8 mouse cellular contexts compared by ENCODE assay signal in genomic region chr10:13500473-13500872, GRCm38 (mm10). TPM values are rescaled to one million over a fixed set of nuclear protein-coding genes. Genes with fewer than 3 reads are reported as not detected.
DNase-seq lines count a peak whose midpoint lies in the region; ATAC-seq and TF ChIP-seq lines count a peak whose summit lies in the region.

No protein-coding gene starts in this region.

- H3K79me2 ChIP-seq in CH12.LX (replicated peaks; ENCODE audit: control insufficient read depth, extremely low read depth, insufficient read depth, poor library complexity, severe bottlenecking): no peaks in the 10 kb centered on the region

- H3K9me3 ChIP-seq in erythroblast, embryonic 14.5 days (ENCODE audit: control insufficient read depth, low read length): no peaks in the 10 kb centered on the region
- H3K9me3 ChIP-seq in CH12.LX (replicated peaks; ENCODE audit: low read length): no peaks in the 10 kb centered on the region
- no peaks in the 10 kb centered on the region for H3K9me3 ChIP-seq in forebrain, embryonic 16.5 days (ENCODE audit: control insufficient read depth, low read length)
- H3K9me3 ChIP-seq in liver, embryonic 11.5 days (ENCODE audit: control insufficient read depth, low read length): no peaks in the 10 kb centered on the region
- H3K9me3 ChIP-seq in neural tube, embryonic 15.5 days (replicated peaks): no peaks in the 10 kb centered on the region

- TF ChIP-seq EP300 in CH12.LX (IDR thresholded peaks at IDR 0.05; ENCODE audit: low read length): no peak

- intact Hi-C loops in left cerebral cortex, postnatal 10 days (cut with DNase I): no loop called here

- no peak for TF ChIP-seq RAD21 in CH12.LX (IDR thresholded peaks at IDR 0.05; ENCODE audit: low read depth, low read length)

- H3K9ac ChIP-seq in CH12.LX (ENCODE audit: insufficient read depth, low read depth): peak overlapping the region; percentile 50
- H3K9ac ChIP-seq in forebrain, embryonic 16.5 days (replicated peaks; ENCODE audit: low read depth, low read length): peak overlapping the region; percentile 69
- H3K9ac ChIP-seq in liver, embryonic 11.5 days (ENCODE audit: low read depth, low read length): peak overlapping the region; percentile 80
- peak overlapping the region; percentile 71; the same call in 1 of the 2 replicates for H3K9ac ChIP-seq in neural tube, embryonic 15.5 days (replicated peaks)

- ATAC-seq in erythroblast, adult 5-6 weeks (replicated peaks; ENCODE audit: low FRiP score, poor library complexity, severe bottlenecking): no peak
- no peak for ATAC-seq in forebrain, embryonic 16.5 days
- ATAC-seq in liver, embryonic 11.5 days (replicated peaks; ENCODE audit: low FRiP score): no peak
- ATAC-seq in neural tube, embryonic 15.5 days (ENCODE audit: low FRiP score): 0 out of 2 replicates have a peak, but pooled peaks have one; percentile 9

- DNase-seq in CH12.LX (ENCODE audit: extremely low read depth): no peak
- DNase-seq in liver, embryonic 11.5 days (ENCODE audit: low spot score): no peak
- no peak for DNase-seq in left cerebral cortex, postnatal 10 days (ENCODE audit: extremely low spot score in 1 of 2, low spot score in 2 of 2)
- no peak for DNase-seq in urinary bladder, postnatal 4 days (ENCODE audit: low spot score in 2 of 2)

- WGBS in forebrain, embryonic 16.5 days: 53% methylated on average over 9 of the region's 9 CpGs
- WGBS in liver, embryonic 11.5 days: 38% methylated on average over 9 of the region's 9 CpGs
- WGBS in neural tube, embryonic 15.5 days: 48% methylated on average over 9 of the region's 9 CpGs

- peaks cover 41% of the 10 kb centered on the region for H3K4me1 ChIP-seq in erythroblast, embryonic 14.5 days (ENCODE audit: control insufficient read depth)
- H3K4me1 ChIP-seq in CH12.LX (ENCODE audit: control insufficient read depth in 1 of 2, insufficient read depth in 2 of 2): peaks cover 0 to 21% of the 10 kb centered on the region in 2 experiments; a peak in 2 of 4 replicates
- H3K4me1 ChIP-seq in forebrain, embryonic 16.5 days (replicated peaks; ENCODE audit: control insufficient read depth, insufficient read depth, low read length): peaks cover 4% of the 10 kb centered on the region; the same call in 1 of the 2 replicates
- H3K4me1 ChIP-seq in liver, embryonic 11.5 days (replicated peaks; ENCODE audit: control insufficient read depth, insufficient read depth, low read length): peaks cover 8% of the 10 kb centered on the region
- peaks cover 17% of the 10 kb centered on the region for H3K4me1 ChIP-seq in neural tube, embryonic 15.5 days

- H3K36me3 ChIP-seq in erythroblast, embryonic 14.5 days (ENCODE audit: control insufficient read depth): peaks cover 26% of the 10 kb centered on the region
- peaks cover 7 to 25% of the 10 kb centered on the region in 2 experiments for H3K36me3 ChIP-seq in CH12.LX (replicated peaks in 1 of 2; ENCODE audit: control insufficient read depth in 1 of 2, insufficient read depth in 1 of 2, low read length in 1 of 2)
- H3K36me3 ChIP-seq in forebrain, embryonic 16.5 days (ENCODE audit: control insufficient read depth, insufficient read depth): no peaks in the 10 kb centered on the region
- H3K36me3 ChIP-seq in liver, embryonic 11.5 days (ENCODE audit: control insufficient read depth, insufficient read depth, low read length): peaks cover 4% of the 10 kb centered on the region; the same call in 1 of the 2 replicates
- peaks cover 8% of the 10 kb centered on the region for H3K36me3 ChIP-seq in neural tube, embryonic 15.5 days

- peak overlapping the region; percentile 87 for H3K4me2 ChIP-seq in CH12.LX (ENCODE audit: insufficient read depth, low read depth, poor library complexity, severe bottlenecking)
- H3K4me2 ChIP-seq in forebrain, embryonic 16.5 days (ENCODE audit: low read length): peak overlapping the region; percentile 62
- peak overlapping the region; percentile 79 for H3K4me2 ChIP-seq in liver, embryonic 11.5 days
- H3K4me2 ChIP-seq in neural tube, embryonic 15.5 days: peak overlapping the region; percentile 74

- no peak overlapping the region for H3K27ac ChIP-seq in CH12.LX (ENCODE audit: insufficient read depth, low read depth)
- H3K27ac ChIP-seq in forebrain, embryonic 16.5 days (ENCODE audit: low read length): no peak overlapping the region
- peak overlapping the region; percentile 32; the same call in 1 of the 2 replicates for H3K27ac ChIP-seq in liver, embryonic 11.5 days (ENCODE audit: low read depth, low read length)
- no peak overlapping the region for H3K27ac ChIP-seq in neural tube, embryonic 15.5 days (replicated peaks)

- no peak for TF ChIP-seq POLR2A in CH12.LX (IDR thresholded peaks at IDR 0.05; ENCODE audit: low read depth, low read length)

- TF ChIP-seq CTCF in CH12.LX (conservative IDR thresholded peaks at IDR 0.05 in 1 of 2, IDR thresholded peaks at IDR 0.05 in 1 of 2; ENCODE audit: low read depth in 2 of 2, low read length in 2 of 2): no peak

- no peaks in the 10 kb centered on the region for H3K27me3 ChIP-seq in erythroblast, embryonic 14.5 days (ENCODE audit: control insufficient read depth)
- H3K27me3 ChIP-seq in CH12.LX (replicated peaks): no peaks in the 10 kb centered on the region
- no peaks in the 10 kb centered on the region for H3K27me3 ChIP-seq in forebrain, embryonic 16.5 days (replicated peaks; ENCODE audit: control insufficient read depth, insufficient read depth, low read length)
- H3K27me3 ChIP-seq in liver, embryonic 11.5 days (replicated peaks; ENCODE audit: control insufficient read depth, insufficient read depth, low read length): no peaks in the 10 kb centered on the region
- 0 out of 2 replicates have a peak, but pooled peaks cover 2% of the 10 kb centered on the region for H3K27me3 ChIP-seq in neural tube, embryonic 15.5 days (replicated peaks)

- dilution Hi-C loops in CH12.LX (cut with MboI; ENCODE audit: extremely low pct_ligation_motif_present, extremely low pct_unique_long_range_greater_than_20kb, low sequenced_read_pairs): no loop called here

- in situ Hi-C loops in CH12.LX (cut with MboI; ENCODE audit: low pct_ligation_motif_present, low pct_unique_long_range_greater_than_20kb, low sequenced_read_pairs): no loop called here

- H3K4me3 ChIP-seq in erythroblast, embryonic 14.5 days (replicated peaks): peak overlapping the region; percentile 68
- peak overlapping the region; percentile 63 to 78 (median 68) for H3K4me3 ChIP-seq in CH12.LX (replicated peaks in 1 of 3; ENCODE audit: low read depth in 2 of 3, low read length in 2 of 3, poor library complexity in 1 of 3)
- H3K4me3 ChIP-seq in forebrain, embryonic 16.5 days (replicated peaks; ENCODE audit: low read length): peak overlapping the region; percentile 59
- H3K4me3 ChIP-seq in liver, embryonic 11.5 days (ENCODE audit: low read depth, low read length): peak overlapping the region; percentile 69
- H3K4me3 ChIP-seq in neural tube, embryonic 15.5 days (replicated peaks): peak overlapping the region; percentile 62

RNA-seq across cellular contexts. Expression of gene Fuca2, which starts 1.1 kb away (rescaled TPM):
- polyA plus RNA-seq in erythroblast, embryonic 14.5 days (2012): 1.2 and 1.6 TPM in 2 replicates
- total RNA-seq in erythroblast, adult 5-6 weeks (2015; ENCODE audit: low replicate concordance): 22.2 and 62.3 TPM in 2 replicates
- 11.2 and 12.1 TPM in 2 replicates for total RNA-seq in erythroblast, adult 5-6 weeks (2017; ENCODE audit: low replicate concordance)
- 23.3 and 28.2 TPM in 2 replicates for total RNA-seq in CH12.LX (2012; rRNA removed)
- 36.4 and 37.5 TPM in 2 replicates for total RNA-seq in CH12.LX (2014; rRNA removed)
- polyA plus RNA-seq in CH12.LX (2012; ENCODE audit: insufficient read length, low read depth): 42.2 and 48.5 TPM in 2 replicates
- polyA plus RNA-seq in forebrain, embryonic 16.5 days (2015; fragmentation: Nextera tagmentation; extraction: Ambion mirVana): 22.4 and 33.1 TPM in 2 replicates
- polyA plus RNA-seq in liver, embryonic 11.5 days (2014; fragmentation: Nextera tagmentation; extraction: Ambion mirVana): 85.0 and 90.9 TPM in 2 replicates
- 49.3 and 55.8 TPM in 2 replicates for polyA plus RNA-seq in neural tube, embryonic 15.5 days (2015; fragmentation: Nextera tagmentation; extraction: Ambion mirVana)
- 10 to 100 TPM; 40.0 to 40.2 TPM for total RNA-seq in left cerebral cortex, postnatal 10 days (2021)

RNA-seq across cellular contexts. Expression of gene Phactr2, which starts 26.3 kb away (rescaled TPM):
- under 0.01 and 0.02 TPM in 2 replicates for polyA plus RNA-seq in erythroblast, embryonic 14.5 days (2012)
- total RNA-seq in erythroblast, adult 5-6 weeks (2015; ENCODE audit: low replicate concordance): 8.3 and 9.6 TPM in 2 replicates
- total RNA-seq in erythroblast, adult 5-6 weeks (2017; ENCODE audit: low replicate concordance): 5.2 and 9.3 TPM in 2 replicates
- 0.08 TPM in 2 replicates for total RNA-seq in CH12.LX (2012; rRNA removed)
- total RNA-seq in CH12.LX (2014; rRNA removed): 0.18 and 0.31 TPM in 2 replicates
- 0.49 and 0.89 TPM in 2 replicates for polyA plus RNA-seq in CH12.LX (2012; ENCODE audit: insufficient read length, low read depth)
- 8.1 and 9.4 TPM in 2 replicates for polyA plus RNA-seq in forebrain, embryonic 16.5 days (2015; fragmentation: Nextera tagmentation; extraction: Ambion mirVana)
- 18.0 and 19.3 TPM in 2 replicates for polyA plus RNA-seq in liver, embryonic 11.5 days (2014; fragmentation: Nextera tagmentation; extraction: Ambion mirVana)
- polyA plus RNA-seq in neural tube, embryonic 15.5 days (2015; fragmentation: Nextera tagmentation; extraction: Ambion mirVana): 8.1 and 12.1 TPM in 2 replicates
- 10 to 100 TPM; 14.8 to 17.2 TPM for total RNA-seq in left cerebral cortex, postnatal 10 days (2021)

RNA-seq across cellular contexts. Expression of gene Adat2, which starts 52.2 kb away (rescaled TPM):
- polyA plus RNA-seq in erythroblast, embryonic 14.5 days (2012): 0.06 and 0.11 TPM in 2 replicates
- 1.9 TPM in 1 of 2 replicates, not detected in the other for total RNA-seq in erythroblast, adult 5-6 weeks (2015; ENCODE audit: low replicate concordance)
- 0.51 and 2.6 TPM in 2 replicates for total RNA-seq in erythroblast, adult 5-6 weeks (2017; ENCODE audit: low replicate concordance)
- total RNA-seq in CH12.LX (2012; rRNA removed): 9.2 and 10.4 TPM in 2 replicates
- total RNA-seq in CH12.LX (2014; rRNA removed): 10.5 and 11.6 TPM in 2 replicates
- polyA plus RNA-seq in CH12.LX (2012; ENCODE audit: insufficient read length, low read depth): 17.1 and 20.6 TPM in 2 replicates
- polyA plus RNA-seq in forebrain, embryonic 16.5 days (2015; fragmentation: Nextera tagmentation; extraction: Ambion mirVana): 2.2 and 2.6 TPM in 2 replicates
- 5.7 and 6.0 TPM in 2 replicates for polyA plus RNA-seq in liver, embryonic 11.5 days (2014; fragmentation: Nextera tagmentation; extraction: Ambion mirVana)
- polyA plus RNA-seq in neural tube, embryonic 15.5 days (2015; fragmentation: Nextera tagmentation; extraction: Ambion mirVana): 2.0 and 2.4 TPM in 2 replicates
- total RNA-seq in left cerebral cortex, postnatal 10 days (2021): 1 to 10 TPM; 6.6 to 8.6 TPM

RNA-seq across cellular contexts. Expression of gene Pex3, which starts 52.5 kb away (rescaled TPM):
- polyA plus RNA-seq in erythroblast, embryonic 14.5 days (2012): 0.48 and 0.65 TPM in 2 replicates
- 10.0 and 11.7 TPM in 2 replicates for total RNA-seq in erythroblast, adult 5-6 weeks (2015; ENCODE audit: low replicate concordance)
- 4.2 and 8.7 TPM in 2 replicates for total RNA-seq in erythroblast, adult 5-6 weeks (2017; ENCODE audit: low replicate concordance)
- total RNA-seq in CH12.LX (2012; rRNA removed): 13.9 and 14.6 TPM in 2 replicates
- 34.9 and 37.7 TPM in 2 replicates for total RNA-seq in CH12.LX (2014; rRNA removed)
- polyA plus RNA-seq in CH12.LX (2012; ENCODE audit: insufficient read length, low read depth): 23.3 and 24.9 TPM in 2 replicates
- polyA plus RNA-seq in forebrain, embryonic 16.5 days (2015; fragmentation: Nextera tagmentation; extraction: Ambion mirVana): 33.3 and 33.8 TPM in 2 replicates
- 21.1 and 26.1 TPM in 2 replicates for polyA plus RNA-seq in liver, embryonic 11.5 days (2014; fragmentation: Nextera tagmentation; extraction: Ambion mirVana)
- 25.7 and 25.8 TPM in 2 replicates for polyA plus RNA-seq in neural tube, embryonic 15.5 days (2015; fragmentation: Nextera tagmentation; extraction: Ambion mirVana)
- total RNA-seq in left cerebral cortex, postnatal 10 days (2021): 10 to 100 TPM; 24.3 to 25.1 TPM
